Mouse (Mus musculus) retina, adult 2 months (tissue): ENCODE results near the gene Rimkla.

Experiments
- DNase-seq: peaks from one replicate; pipeline ENCODE4 v3.0.0-alpha.2; 2012; ENCODE audit warnings: low read depth, low spot score

Rimkla gene

DNA sequence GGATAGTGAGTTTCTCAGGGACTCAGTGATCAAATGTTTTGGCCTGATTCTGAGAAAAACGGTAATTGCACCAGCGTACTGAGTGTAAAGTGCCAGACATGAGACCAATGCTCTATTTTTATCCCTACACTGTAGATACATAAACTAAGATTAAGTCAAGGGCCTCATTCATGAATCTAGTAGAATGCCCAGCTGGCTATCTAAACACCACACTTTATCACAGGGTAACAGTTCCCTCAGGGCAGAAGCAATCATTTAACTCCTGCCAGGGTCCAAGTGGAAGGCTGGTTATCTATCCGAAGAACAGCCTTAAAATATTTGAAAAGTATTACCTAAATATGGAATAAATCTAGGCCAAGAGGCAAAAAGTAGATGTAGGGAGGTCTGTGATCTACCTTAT, 74.5 kb downstream of the Rimkla start:
- no peak for DNase-seq

DNA sequence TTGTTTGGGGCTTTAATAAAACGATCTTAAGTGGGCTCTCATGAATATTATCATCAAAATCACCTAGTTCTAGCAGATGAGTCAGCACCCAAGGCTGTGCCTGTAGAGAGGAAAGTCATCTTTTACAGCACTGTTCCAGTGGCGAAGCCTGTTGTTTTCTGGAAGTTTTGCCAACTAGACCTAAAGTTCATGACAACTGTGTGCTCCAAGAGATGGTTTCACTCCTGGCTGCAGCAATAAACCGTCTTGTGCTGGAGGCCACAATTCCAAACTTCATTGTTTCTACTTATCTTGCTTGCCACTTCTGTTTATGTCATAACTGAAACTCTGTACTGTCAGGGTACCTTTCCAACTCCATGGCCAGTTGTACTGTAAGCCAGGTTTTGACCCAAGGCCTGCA, 75.2 kb downstream of the Rimkla start:
- no peak for DNase-seq
